Mouse (Mus musculus) liver, adult 2 months (tissue): ENCODE data around the gene Hecw2.

Experiments used
- CTCF ChIP-seq: fragments of 200-500 bp; IDR thresholded peaks from 2 replicates; pipeline ENCODE4 v1.5.1; 2011; ENCODE audit warnings: low read depth, low read length, control low read depth
- POLR2A ChIP-seq: fragments of 200-500 bp; IDR thresholded peaks from 2 replicates; pipeline ENCODE4 v1.6.1; 2011; ENCODE audit warnings: low read length, control low read depth; ENCODE audit not compliant: insufficient read depth; ENCODE audit errors: extremely low read depth

DNA sequence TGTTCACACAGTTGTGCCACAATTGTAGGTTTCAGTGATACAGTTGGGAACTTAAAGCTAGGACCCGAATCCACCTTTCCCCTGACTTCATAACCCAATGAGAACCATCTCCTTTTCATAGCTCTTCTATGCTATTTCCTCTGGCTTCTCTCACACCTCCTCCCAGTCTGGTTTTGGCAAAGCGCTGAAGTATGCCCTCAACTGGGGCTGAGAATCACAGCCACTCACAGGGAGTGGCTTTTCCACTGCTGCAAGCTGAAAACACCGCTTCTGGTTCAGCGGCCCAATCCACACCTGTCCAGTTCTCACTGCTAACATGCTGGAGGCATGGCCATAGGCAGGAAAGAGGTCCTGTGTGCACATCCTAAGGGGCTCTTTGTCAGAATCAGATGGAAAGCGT is 300.7 kb downstream of the Hecw2 start:
- TF ChIP-seq POLR2A = no peak
- TF ChIP-seq CTCF = no peak
